Mouse (Mus musculus): ENCODE results near the gene Ifnar1. TPM values are rescaled to one million over a fixed set of nuclear protein-coding genes. Genes with fewer than 3 reads are reported as not detected.

Ifnar1 gene
- polyA plus RNA-seq, 1 experiment from 2014 or later: 55.0 TPM

GRCm38 (mm10) chr16:91445566-91445965 lies 39.5 kb upstream of the Ifnar1 start:
- H3K9ac ChIP-seq (ENCODE audit: low read length): no peak overlapping the region
- 72% methylated on average over 5 of the region's 5 CpGs for WGBS
- H3K4me3 ChIP-seq (ENCODE audit: low read depth, low read length): no peak overlapping the region
- no peak overlapping the region for H3K4me2 ChIP-seq (ENCODE audit: low read depth, severe bottlenecking)
- H3K27me3 ChIP-seq (ENCODE audit: control insufficient read depth, insufficient read depth, low read length): no peaks in the 10 kb centered on the region
- DNase-seq (ENCODE audit: low spot score): no peak
- no peaks in the 10 kb centered on the region for H3K4me1 ChIP-seq (ENCODE audit: control insufficient read depth, insufficient read depth, low read length)
- no peaks in the 10 kb centered on the region for H3K36me3 ChIP-seq (ENCODE audit: control insufficient read depth, insufficient read depth, low read length)
- no peak for ATAC-seq (ENCODE audit: insufficient number of reproducible peaks, low FRiP score, low TSS enrichment, low read depth)
- H3K27ac ChIP-seq (replicated peaks; ENCODE audit: low read depth, low read length): no peak overlapping the region
- no peaks in the 10 kb centered on the region for H3K9me3 ChIP-seq (ENCODE audit: control insufficient read depth, low read length)

- 83% methylated on average over 8 of the region's 8 CpGs for WGBS
- no peak overlapping the region for H3K9ac ChIP-seq (ENCODE audit: low read length)
- H3K36me3 ChIP-seq (ENCODE audit: control insufficient read depth, insufficient read depth, low read length): no peaks in the 10 kb centered on the region
- DNase-seq (ENCODE audit: low spot score): no peak
- no peak overlapping the region for H3K4me2 ChIP-seq (ENCODE audit: low read depth, severe bottlenecking)
- no peak overlapping the region for H3K4me3 ChIP-seq (ENCODE audit: low read depth, low read length)
- no peaks in the 10 kb centered on the region for H3K9me3 ChIP-seq (ENCODE audit: control insufficient read depth, low read length)
- no peaks in the 10 kb centered on the region for H3K4me1 ChIP-seq (ENCODE audit: control insufficient read depth, insufficient read depth, low read length)
- ATAC-seq (ENCODE audit: insufficient number of reproducible peaks, low FRiP score, low TSS enrichment, low read depth): no peak
- H3K27me3 ChIP-seq (ENCODE audit: control insufficient read depth, insufficient read depth, low read length): no peaks in the 10 kb centered on the region
- H3K27ac ChIP-seq (replicated peaks; ENCODE audit: low read depth, low read length): no peak overlapping the region
Observed at GRCm38 (mm10) chr16:91446778-91447511, 38.1 kb upstream of the Ifnar1 start.

DNA sequence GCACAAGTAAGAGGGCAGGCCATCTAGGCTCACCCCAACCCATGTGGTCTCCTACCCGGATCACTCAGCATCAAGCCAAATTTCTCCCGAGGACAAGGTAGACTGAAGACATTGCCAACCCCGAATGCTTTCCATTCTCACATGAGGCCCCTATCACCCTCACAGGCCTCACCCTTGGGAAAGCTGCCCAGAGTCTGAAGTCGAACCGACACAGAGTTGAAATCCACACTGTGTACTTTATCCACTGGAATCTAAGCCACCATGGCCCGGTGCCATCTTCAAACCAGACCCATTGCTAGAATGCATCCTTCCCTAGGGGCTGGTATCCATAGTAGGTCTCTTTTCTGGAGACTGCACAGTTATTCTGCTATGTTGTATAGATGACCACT lies 37.5 kb upstream of the Ifnar1 start:
- H3K4me3 ChIP-seq (ENCODE audit: low read depth, low read length): no peak overlapping the region
- H3K4me1 ChIP-seq (ENCODE audit: control insufficient read depth, insufficient read depth, low read length): no peaks in the 10 kb centered on the region
- ATAC-seq (ENCODE audit: insufficient number of reproducible peaks, low FRiP score, low TSS enrichment, low read depth) (no peak), DNase-seq (ENCODE audit: low spot score) (no peak)
- H3K9ac ChIP-seq (ENCODE audit: low read length): no peak overlapping the region
- H3K9me3 ChIP-seq (ENCODE audit: control insufficient read depth, low read length): no peaks in the 10 kb centered on the region
- no peaks in the 10 kb centered on the region for H3K27me3 ChIP-seq (ENCODE audit: control insufficient read depth, insufficient read depth, low read length)
- no peak overlapping the region for H3K27ac ChIP-seq (replicated peaks; ENCODE audit: low read depth, low read length)
- H3K36me3 ChIP-seq (ENCODE audit: control insufficient read depth, insufficient read depth, low read length): no peaks in the 10 kb centered on the region
- 89% methylated on average over 6 of the region's 6 CpGs for whole genome bisulfite sequencing
- no peak overlapping the region for H3K4me2 ChIP-seq (ENCODE audit: low read depth, severe bottlenecking)

DNA sequence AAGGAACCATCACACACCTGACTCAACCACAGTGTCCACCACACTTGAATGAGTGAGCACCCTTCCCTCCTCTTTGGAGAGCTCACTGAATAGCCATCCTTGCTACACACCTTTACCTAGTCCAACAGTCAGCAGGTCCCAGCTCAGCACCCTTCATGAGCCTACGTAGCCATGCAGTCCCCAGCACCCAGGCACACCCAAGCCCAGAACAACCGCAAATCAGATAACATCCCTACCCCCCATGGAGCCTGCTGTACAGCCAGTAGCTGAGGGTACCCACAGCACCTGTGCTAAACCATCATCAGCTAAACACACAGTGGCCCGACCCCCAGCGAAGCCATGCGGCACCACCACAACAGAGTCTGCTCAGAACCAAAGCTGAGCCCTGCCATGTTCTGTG lies 37.0 kb upstream of the Ifnar1 start:
- WGBS: 96% methylated on average over 5 of the region's 5 CpGs
- H3K27me3 ChIP-seq (ENCODE audit: control insufficient read depth, insufficient read depth, low read length): no peaks in the 10 kb centered on the region
- ATAC-seq (ENCODE audit: insufficient number of reproducible peaks, low FRiP score, low TSS enrichment, low read depth) (no peak), DNase-seq (ENCODE audit: low spot score) (no peak)
- no peak overlapping the region for H3K9ac ChIP-seq (ENCODE audit: low read length)
- H3K4me2 ChIP-seq (ENCODE audit: low read depth, severe bottlenecking): no peak overlapping the region
- no peaks in the 10 kb centered on the region for H3K4me1 ChIP-seq (ENCODE audit: control insufficient read depth, insufficient read depth, low read length)
- no peak overlapping the region for H3K4me3 ChIP-seq (ENCODE audit: low read depth, low read length)
- no peaks in the 10 kb centered on the region for H3K36me3 ChIP-seq (ENCODE audit: control insufficient read depth, insufficient read depth, low read length)
- H3K9me3 ChIP-seq (ENCODE audit: control insufficient read depth, low read length): no peaks in the 10 kb centered on the region
- no peak overlapping the region for H3K27ac ChIP-seq (replicated peaks; ENCODE audit: low read depth, low read length)

DNA sequence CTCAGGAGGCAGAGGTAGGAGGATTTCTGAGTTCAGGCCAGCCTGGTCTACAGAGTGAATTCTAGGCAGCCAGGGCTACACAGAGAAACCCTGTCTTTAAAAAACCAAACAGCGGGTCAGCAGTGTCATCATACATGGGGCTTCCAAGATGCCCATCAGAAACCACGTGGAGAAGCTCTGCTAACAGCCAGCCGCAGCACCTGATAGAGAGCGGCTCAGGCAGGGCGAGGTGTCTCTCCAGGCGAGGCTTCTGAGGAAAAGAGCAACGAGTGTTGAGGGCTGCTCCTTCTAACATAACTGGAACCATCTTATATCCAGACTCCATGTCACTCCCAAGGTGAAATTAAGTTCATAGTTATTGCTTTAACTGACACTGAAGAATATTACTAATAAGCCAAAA lies 36.1 kb upstream of the Ifnar1 start:
- H3K27ac ChIP-seq (replicated peaks; ENCODE audit: low read depth, low read length): no peak overlapping the region
- ATAC-seq (ENCODE audit: insufficient number of reproducible peaks, low FRiP score, low TSS enrichment, low read depth) (no peak), DNase-seq (ENCODE audit: low spot score) (no peak)
- no peaks in the 10 kb centered on the region for H3K27me3 ChIP-seq (ENCODE audit: control insufficient read depth, insufficient read depth, low read length)
- no peak overlapping the region for H3K9ac ChIP-seq (ENCODE audit: low read length)
- H3K9me3 ChIP-seq (ENCODE audit: control insufficient read depth, low read length): no peaks in the 10 kb centered on the region
- 83% methylated on average over 7 of the region's 7 CpGs for WGBS
- no peak overlapping the region for H3K4me2 ChIP-seq (ENCODE audit: low read depth, severe bottlenecking)
- H3K4me3 ChIP-seq (ENCODE audit: low read depth, low read length): no peak overlapping the region
- H3K36me3 ChIP-seq (ENCODE audit: control insufficient read depth, insufficient read depth, low read length): no peaks in the 10 kb centered on the region
- H3K4me1 ChIP-seq (ENCODE audit: control insufficient read depth, insufficient read depth, low read length): no peaks in the 10 kb centered on the region

DNA sequence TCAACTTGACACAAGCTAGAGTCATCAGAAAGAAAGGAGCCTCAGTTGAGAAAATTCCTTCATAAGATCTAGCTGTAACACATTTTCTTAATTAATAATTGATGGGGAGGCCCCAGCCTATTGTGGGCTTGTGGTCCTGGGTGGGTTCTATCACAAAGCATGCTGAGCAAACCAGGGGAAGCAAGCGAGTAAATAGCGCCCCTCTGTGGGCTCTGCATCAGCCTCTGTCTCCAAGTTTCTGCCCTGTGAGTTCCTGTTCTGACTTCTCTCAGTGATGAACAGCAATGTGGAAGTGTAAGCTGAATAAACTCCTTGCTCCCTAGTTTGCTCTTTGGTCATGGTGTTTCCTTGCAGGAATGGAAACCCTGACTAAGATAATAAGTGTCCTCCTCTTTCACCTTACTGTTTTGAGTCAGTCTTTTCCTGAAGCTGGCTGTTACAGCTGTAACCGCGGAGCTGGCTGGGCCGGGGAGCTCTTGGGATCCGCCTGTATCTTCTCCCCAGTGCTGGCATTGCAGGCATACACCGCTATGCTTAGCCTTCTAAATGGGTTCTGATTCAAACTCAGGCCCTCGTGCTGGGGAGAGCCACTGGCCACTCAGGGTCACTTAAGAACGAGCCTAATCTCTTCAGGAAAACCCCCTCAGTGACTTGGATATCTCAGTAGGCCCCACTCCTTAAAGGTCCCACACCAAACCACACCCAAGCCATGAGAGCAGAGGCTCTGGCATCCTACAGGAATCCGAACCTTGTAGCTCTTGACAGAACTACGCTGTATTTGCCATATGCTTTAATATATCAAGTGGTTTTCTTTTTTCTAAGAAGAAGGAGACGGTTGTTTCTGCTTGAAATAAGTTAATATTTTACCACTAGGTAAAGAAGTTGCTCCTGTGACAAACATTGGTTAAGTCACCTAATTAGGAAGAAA lies 34.6 kb upstream of the Ifnar1 start:
- Histone ChIP-seq H3K4me2 (ENCODE audit: low read depth, severe bottlenecking) (no peak overlapping the region), H3K27me3 (ENCODE audit: control insufficient read depth, insufficient read depth, low read length) (no peaks in the 10 kb centered on the region), H3K4me3 (ENCODE audit: low read depth, low read length) (no peak overlapping the region), H3K27ac (replicated peaks; ENCODE audit: low read depth, low read length) (no peak overlapping the region), H3K9ac (ENCODE audit: low read length) (no peak overlapping the region), H3K4me1 (ENCODE audit: control insufficient read depth, insufficient read depth, low read length) (no peaks in the 10 kb centered on the region), H3K36me3 (ENCODE audit: control insufficient read depth, insufficient read depth, low read length) (no peaks in the 10 kb centered on the region), H3K9me3 (ENCODE audit: control insufficient read depth, low read length) (no peaks in the 10 kb centered on the region)
- ATAC-seq (ENCODE audit: insufficient number of reproducible peaks, low FRiP score, low TSS enrichment, low read depth): no peak
- WGBS: 84% methylated on average over 12 of the region's 12 CpGs
- DNase-seq (ENCODE audit: low spot score): no peak

GRCm38 (mm10) chr16:91451949-91452348 lies 33.1 kb upstream of the Ifnar1 start:
- WGBS: 74% methylated on average over 2 of the region's 2 CpGs

DNA sequence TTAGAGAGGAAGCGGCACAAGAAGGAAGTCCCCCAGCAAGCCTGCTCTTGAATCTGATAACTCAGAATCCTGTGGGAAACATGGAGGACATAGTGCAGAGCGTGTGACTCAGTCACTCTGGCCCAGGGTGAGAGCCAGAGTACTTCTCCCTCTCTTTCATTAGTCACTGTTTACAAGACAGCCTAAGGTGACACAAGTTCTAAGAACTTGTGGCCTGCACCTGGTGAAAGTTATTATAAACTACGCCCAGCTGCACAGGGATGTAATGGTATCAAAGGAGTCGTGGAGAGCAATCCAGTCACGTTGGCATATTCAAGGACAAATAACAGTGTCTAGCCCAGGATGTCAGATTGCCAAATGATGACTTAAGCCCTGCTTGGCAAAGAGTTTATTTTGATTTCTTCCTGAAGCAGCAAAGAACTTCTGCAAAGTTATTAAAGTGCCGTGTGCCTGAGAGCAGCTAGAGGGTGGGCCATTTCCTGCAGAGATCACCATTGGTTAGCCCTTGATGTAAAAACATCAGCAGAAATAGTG lies 32.6 kb upstream of the Ifnar1 start:
- Histone ChIP-seq H3K4me2 (ENCODE audit: low read depth, severe bottlenecking) (no peak overlapping the region), H3K9me3 (ENCODE audit: control insufficient read depth, low read length) (no peaks in the 10 kb centered on the region), H3K4me1 (ENCODE audit: control insufficient read depth, insufficient read depth, low read length) (no peaks in the 10 kb centered on the region), H3K36me3 (ENCODE audit: control insufficient read depth, insufficient read depth, low read length) (no peaks in the 10 kb centered on the region), H3K9ac (ENCODE audit: low read length) (no peak overlapping the region), H3K27me3 (ENCODE audit: control insufficient read depth, insufficient read depth, low read length) (no peaks in the 10 kb centered on the region), H3K4me3 (ENCODE audit: low read depth, low read length) (no peak overlapping the region), H3K27ac (replicated peaks; ENCODE audit: low read depth, low read length) (no peak overlapping the region)
- ATAC-seq (ENCODE audit: insufficient number of reproducible peaks, low FRiP score, low TSS enrichment, low read depth) (no peak), DNase-seq (ENCODE audit: low spot score) (no peak)
- 68% methylated on average over 6 of the region's 6 CpGs for WGBS

More at GRCm38 (mm10) chr16:91451949-91452348, 33.1 kb upstream of the Ifnar1 start:
- no peak overlapping the region for H3K27ac ChIP-seq (replicated peaks; ENCODE audit: low read depth, low read length)
- no peak overlapping the region for H3K4me3 ChIP-seq (ENCODE audit: low read depth, low read length)
- no peaks in the 10 kb centered on the region for H3K9me3 ChIP-seq (ENCODE audit: control insufficient read depth, low read length)
- no peaks in the 10 kb centered on the region for H3K4me1 ChIP-seq (ENCODE audit: control insufficient read depth, insufficient read depth, low read length)
- no peak overlapping the region for H3K9ac ChIP-seq (ENCODE audit: low read length)
- H3K36me3 ChIP-seq (ENCODE audit: control insufficient read depth, insufficient read depth, low read length): no peaks in the 10 kb centered on the region
- no peak overlapping the region for H3K4me2 ChIP-seq (ENCODE audit: low read depth, severe bottlenecking)
- no peaks in the 10 kb centered on the region for H3K27me3 ChIP-seq (ENCODE audit: control insufficient read depth, insufficient read depth, low read length)
- no peak for ATAC-seq (ENCODE audit: insufficient number of reproducible peaks, low FRiP score, low TSS enrichment, low read depth)
- DNase-seq (ENCODE audit: low spot score): no peak

Data from limb, embryonic 11.5 days (tissue).